Mouse (Mus musculus) megakaryocyte, embryonic 14.5 days (primary cell): Measurements from ENCODE around the gene Cd300lf.

Source experiments
- FLI1 ChIP-seq: IDR thresholded peaks from 2 replicates; pipeline ENCODE4 v1.6.1; 2012; ENCODE audit warnings: low read length, inconsistent platforms, mixed read lengths
- GATA1 ChIP-seq: IDR thresholded peaks from 3 replicates; pipeline ENCODE4 v1.6.1; 2012; ENCODE audit warnings: mixed read lengths, low read length, inconsistent platforms, borderline replicate concordance

GRCm38 (mm10) chr11:115176399-115177190 is 42.8 kb upstream of the Cd300lf start:
- TF ChIP-seq GATA1, result no peak
- no peak for TF ChIP-seq FLI1
